Mouse (Mus musculus): ENCODE results near the gene Ube2e3.

- TF ChIP-seq CTCF (IDR thresholded peaks at IDR 0.05; ENCODE audit: control insufficient read depth, insufficient read depth, insufficient read length): no peak
- TF ChIP-seq MYOG (IDR thresholded peaks at IDR 0.05; ENCODE audit: control insufficient read depth, extremely low read depth, insufficient read length): no peak
- no peak for TF ChIP-seq FOSL1 (IDR thresholded peaks at IDR 0.05; ENCODE audit: insufficient read depth, low read length, poor library complexity, severe bottlenecking)
- TF ChIP-seq MAX (IDR thresholded peaks at IDR 0.05): no peak
Measured at GRCm38 (mm10) chr2:78927625-78928024, 59.7 kb downstream of the Ube2e3 start.
